Mouse (Mus musculus): ENCODE measurements at regions not wholly inside any gene's neighbourhood (a gene's known extent, or its start where the extent isn't known, plus 50 kb on each side); places are given as distances from the start of the nearest gene placed in this dataset.

DNA sequence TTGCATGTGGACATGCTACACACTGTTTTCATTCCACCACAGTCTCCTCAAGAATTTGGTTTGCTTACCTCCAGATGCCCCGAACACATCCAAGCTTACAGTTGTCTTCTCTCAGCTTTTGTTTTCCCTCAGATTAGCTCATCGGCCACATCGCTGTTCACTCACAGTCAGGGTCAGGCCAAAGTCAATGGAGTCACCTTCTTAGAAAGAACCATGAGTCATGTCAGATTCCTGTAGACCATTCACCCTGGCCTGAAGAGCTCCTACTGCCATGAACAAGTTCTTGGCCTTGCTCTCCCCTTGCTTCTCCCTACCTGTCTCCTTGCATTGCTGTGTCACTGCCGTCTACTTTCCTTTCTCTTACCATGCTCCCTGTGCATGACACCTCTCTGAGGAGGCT is 63.7 kb upstream of the Fhl2 start:
- TF ChIP-seq POLR2A (IDR thresholded peaks at IDR 0.05; ENCODE audit: control insufficient read depth, low read depth, low read length): no peak
- no peak for TF ChIP-seq CTCF (IDR thresholded peaks at IDR 0.05; ENCODE audit: control insufficient read depth, insufficient read depth, insufficient replicate concordance, low read depth, low read length)

All from testis, adult 2 months (tissue).